Comparison of ENCODE assay signal across 8 mouse cellular contexts in the genomic region with DNA sequence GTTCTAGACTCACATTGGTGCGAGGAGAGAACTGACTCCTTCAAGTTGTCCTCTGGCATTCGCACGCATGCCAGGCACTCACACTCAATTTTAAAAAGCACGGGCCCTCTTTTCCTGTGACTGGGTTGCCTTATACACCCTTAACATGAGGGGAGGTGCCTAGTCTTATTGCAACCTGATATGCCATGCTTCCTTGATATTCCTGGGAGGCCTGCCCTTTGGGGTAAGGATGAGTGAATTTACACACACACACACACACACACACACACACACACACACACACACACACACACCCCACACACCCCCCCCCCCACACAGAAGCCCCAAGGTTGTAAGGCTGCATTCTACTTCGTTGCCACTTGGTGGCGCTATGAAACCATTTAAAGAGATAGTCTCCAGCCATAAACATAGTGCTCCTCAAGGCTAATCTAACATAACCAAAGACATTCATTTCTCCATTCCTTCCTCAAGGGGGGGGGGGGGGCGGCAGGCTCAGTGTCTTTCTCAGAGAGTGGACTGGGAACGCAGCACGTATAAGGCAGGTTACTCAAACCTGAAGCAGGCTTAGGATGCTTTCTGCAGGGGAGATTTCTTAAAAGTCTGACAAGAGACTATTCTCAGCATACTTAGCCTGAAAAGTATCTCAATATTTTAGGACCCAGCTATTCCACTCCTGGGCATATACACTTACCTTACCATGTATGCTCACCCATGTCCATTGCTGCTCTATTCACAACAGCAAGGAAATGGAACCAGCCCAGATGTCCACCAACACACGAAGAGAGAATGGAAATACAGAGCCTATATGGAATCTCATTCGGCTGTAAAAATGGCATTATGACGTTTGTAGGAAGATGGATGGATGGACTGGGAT.
DNase-seq lines count a peak whose midpoint lies in the region; ATAC-seq lines count a peak whose summit lies in the region.

No protein-coding gene starts in this region.

- 45% methylated on average over 12 of the region's 12 CpGs for whole genome bisulfite sequencing in embryonic facial prominence, embryonic 15.5 days
- 40% methylated on average over 12 of the region's 12 CpGs for WGBS in hindbrain, embryonic 16.5 days
- 36% methylated on average over 12 of the region's 12 CpGs for WGBS in liver, embryonic 16.5 days (ENCODE audit: insufficient replicate concordance)
- WGBS in neural tube, embryonic 13.5 days, result 39% methylated on average over 12 of the region's 12 CpGs

- peak; percentile 13 to 46 for DNase-seq in spleen, postnatal 10 days (ENCODE audit: low spot score in 2 of 2)
- no peak for DNase-seq in spleen, adult 12 weeks (ENCODE audit: low spot score)
- peak; percentile 66 for DNase-seq in adipocyte (ENCODE audit: low spot score)
- DNase-seq in layer of hippocampus, adult 11-12 months (ENCODE audit: low spot score), result no peak

- H3K4me2 ChIP-seq in embryonic facial prominence, embryonic 15.5 days (replicated peaks), result no peak overlapping the region
- peak overlapping the region; percentile 30; the same call in 1 of the 2 replicates for H3K4me2 ChIP-seq in hindbrain, embryonic 16.5 days (ENCODE audit: low read length)
- H3K4me2 ChIP-seq in liver, embryonic 16.5 days (ENCODE audit: low read depth, low read length), result no peak overlapping the region
- H3K4me2 ChIP-seq in neural tube, embryonic 13.5 days, result no peak overlapping the region

- ATAC-seq in embryonic facial prominence, embryonic 15.5 days (ENCODE audit: insufficient number of reproducible peaks, low FRiP score, low TSS enrichment, low read depth), result peak; percentile 45; the same call in 1 of the 2 replicates
- ATAC-seq in hindbrain, embryonic 16.5 days, result peak; percentile 80
- ATAC-seq in liver, embryonic 16.5 days (ENCODE audit: low read depth), result 0 out of 2 replicates have a peak, but pooled peaks have one; percentile 24
- ATAC-seq in neural tube, embryonic 13.5 days (ENCODE audit: low read depth), result peak; percentile 79

- no peak overlapping the region for H3K9ac ChIP-seq in embryonic facial prominence, embryonic 15.5 days
- H3K9ac ChIP-seq in hindbrain, embryonic 16.5 days (ENCODE audit: low read depth, low read length), result no peak overlapping the region
- H3K9ac ChIP-seq in liver, embryonic 16.5 days (ENCODE audit: low read depth, low read length), result no peak overlapping the region
- no peak overlapping the region for H3K9ac ChIP-seq in neural tube, embryonic 13.5 days

- no peaks in the 10 kb centered on the region for H3K9me3 ChIP-seq in embryonic facial prominence, embryonic 15.5 days (replicated peaks)
- no peaks in the 10 kb centered on the region for H3K9me3 ChIP-seq in hindbrain, embryonic 16.5 days (ENCODE audit: control insufficient read depth, low read length)
- no peaks in the 10 kb centered on the region for H3K9me3 ChIP-seq in liver, embryonic 16.5 days (replicated peaks; ENCODE audit: control insufficient read depth, low read length)
- H3K9me3 ChIP-seq in neural tube, embryonic 13.5 days, result no peaks in the 10 kb centered on the region

- no peaks in the 10 kb centered on the region; the same call in 1 of the 2 replicates for H3K4me1 ChIP-seq in embryonic facial prominence, embryonic 15.5 days
- H3K4me1 ChIP-seq in hindbrain, embryonic 16.5 days (ENCODE audit: control insufficient read depth, insufficient read depth, low read depth, low read length), result no peaks in the 10 kb centered on the region
- H3K4me1 ChIP-seq in liver, embryonic 16.5 days (ENCODE audit: control insufficient read depth, low read depth, low read length), result no peaks in the 10 kb centered on the region
- H3K4me1 ChIP-seq in neural tube, embryonic 13.5 days (replicated peaks), result 0 out of 2 replicates have a peak, but pooled peaks cover 3% of the 10 kb centered on the region

- H3K27me3 ChIP-seq in embryonic facial prominence, embryonic 15.5 days, result no peaks in the 10 kb centered on the region
- no peaks in the 10 kb centered on the region for H3K27me3 ChIP-seq in hindbrain, embryonic 16.5 days (replicated peaks; ENCODE audit: control insufficient read depth, insufficient read depth, low read length)
- no peaks in the 10 kb centered on the region for H3K27me3 ChIP-seq in liver, embryonic 16.5 days (ENCODE audit: control insufficient read depth, insufficient read depth, low read depth, low read length)
- H3K27me3 ChIP-seq in neural tube, embryonic 13.5 days, result no peaks in the 10 kb centered on the region

- no peak overlapping the region for H3K27ac ChIP-seq in embryonic facial prominence, embryonic 15.5 days (replicated peaks)
- H3K27ac ChIP-seq in hindbrain, embryonic 16.5 days (ENCODE audit: low read depth, low read length), result no peak overlapping the region
- H3K27ac ChIP-seq in liver, embryonic 16.5 days (ENCODE audit: low read length), result no peak overlapping the region
- 0 out of 2 replicates have a peak overlapping the region, but pooled peaks have one; percentile 42 for H3K27ac ChIP-seq in neural tube, embryonic 13.5 days (replicated peaks)

- H3K4me3 ChIP-seq in embryonic facial prominence, embryonic 15.5 days (replicated peaks), result no peak overlapping the region
- no peak overlapping the region for H3K4me3 ChIP-seq in hindbrain, embryonic 16.5 days (ENCODE audit: low read length)
- H3K4me3 ChIP-seq in liver, embryonic 16.5 days (ENCODE audit: low read depth, low read length), result no peak overlapping the region
- no peak overlapping the region for H3K4me3 ChIP-seq in neural tube, embryonic 13.5 days

- no peaks in the 10 kb centered on the region for H3K36me3 ChIP-seq in embryonic facial prominence, embryonic 15.5 days
- no peaks in the 10 kb centered on the region for H3K36me3 ChIP-seq in hindbrain, embryonic 16.5 days (ENCODE audit: control insufficient read depth, insufficient read depth, low read length)
- H3K36me3 ChIP-seq in liver, embryonic 16.5 days (ENCODE audit: control insufficient read depth, insufficient read depth), result no peaks in the 10 kb centered on the region
- H3K36me3 ChIP-seq in neural tube, embryonic 13.5 days, result no peaks in the 10 kb centered on the region

Comparison
In these comparisons a context has a peak if more than half of its experiments do, and no peak if none do; other contexts are left out.
1. DNase-seq: peak in spleen, postnatal 10 days (2 of 2) and adipocyte (single experiment); none in spleen, adult 12 weeks (single experiment) and layer of hippocampus, adult 11-12 months (single experiment).
2. ATAC-seq: peak in every context shown above with its lines; median percentile 80 in hindbrain, embryonic 16.5 days; 79 in neural tube, embryonic 13.5 days; 45 in embryonic facial prominence, embryonic 15.5 days; 24 in liver, embryonic 16.5 days.